Comparison of ENCODE assay signal across 15 mouse cellular contexts in genomic region chr12:12781526-12781925, GRCm38 (mm10).
DNase-seq lines count a peak whose midpoint lies in the region; TF ChIP-seq lines count a peak whose summit lies in the region.
"Had no signal": no experiment of that assay in that cellular context is flagged by ENCODE, and none has a peak within 500 bp of the region (broad histone marks: within the 10 kb centered on the region; RNA-seq: fewer than 3 reads in every experiment).

No protein-coding gene starts in this region.

- intact Hi-C loops in left cerebral cortex, adult 2 months (cut with DNase I) = loop anchor here (2.0 to 10.0 kb wide), 2 partner anchors 161 to 433 kb away; no protein-coding TSS in a partner anchor
- intact Hi-C loops in left cerebral cortex, postnatal 25 days (cut with DNase I) = loop anchor here (5.0 to 10.0 kb wide), 2 partner anchors 156 to 433 kb away; no protein-coding TSS in a partner anchor

- peak; percentile 33 for TF ChIP-seq CTCF in left cerebral cortex, adult 2 months (IDR thresholded peaks at IDR 0.05)

- no peak overlapping the region for H3K4me3 ChIP-seq in left cerebral cortex, adult 2 months
- H3K4me3 ChIP-seq: embryonic facial prominence, embryonic 12.5 days; forebrain, embryonic 10.5 days; heart, embryonic 12.5 days; lung, embryonic 15.5 days; midbrain, embryonic 13.5 days; neural tube, embryonic 12.5 days had no signal

- no peak overlapping the region for H3K27ac ChIP-seq in left cerebral cortex, adult 2 months
- H3K27ac ChIP-seq: embryonic facial prominence, embryonic 12.5 days; forebrain, embryonic 10.5 days; lung, embryonic 15.5 days; midbrain, embryonic 13.5 days; neural tube, embryonic 12.5 days had no signal

- DNase-seq in left cerebral cortex, adult 2 months (ENCODE audit: extremely low spot score in 1 of 2, low spot score in 2 of 2) = no peak
- DNase-seq in left cerebral cortex, postnatal 25 days (ENCODE audit: low spot score in 2 of 2) = no peak
- DNase-seq in thymus, postnatal 25 days = peak; percentile 14
- DNase-seq in thymus, postnatal 0 days (ENCODE audit: low spot score) = no peak
- peak; percentile 55 for DNase-seq in ZHBTc4 (ENCODE audit: low read depth, low spot score)
- no peak for DNase-seq in ovary, postnatal 14 days (ENCODE audit: low spot score)
- no peak for DNase-seq in gastrocnemius, postnatal 4 days (ENCODE audit: low spot score in 2 of 2)
- DNase-seq: layer of hippocampus, adult 9-11 months; left cerebral cortex, postnatal 4 days had no signal

Comparison
In these comparisons a context has a peak if more than half of its experiments do, and no peak if none do; other contexts are left out.
1. DNase-seq: peak in thymus, postnatal 25 days (single experiment) and ZHBTc4 (single experiment); none in left cerebral cortex, adult 2 months (0 of 2), left cerebral cortex, postnatal 25 days (0 of 2), thymus, postnatal 0 days (single experiment), ovary, postnatal 14 days (single experiment) and gastrocnemius, postnatal 4 days (0 of 2).